Mouse (Mus musculus) neural tube, embryonic 11.5 days (tissue): ENCODE measurements around the gene Olfr1423. TPM values are rescaled to one million over a fixed set of nuclear protein-coding genes. Genes with fewer than 3 reads are reported as not detected.
A peak's percentile ranks its signal among the peaks of the same experiment; 100 is the strongest.

Experiments
- ATAC-seq: fragments of 200-750 bp; cut with Nextera tagmentation; 2 replicates; pipeline ENCODE4 v1.8.0; 2017; ENCODE audit warnings: moderate number of reproducible peaks, mild to moderate bottlenecking, moderate TSS enrichment, moderate library complexity; ENCODE audit not compliant: insufficient read depth, low FRiP score, low TSS enrichment
- DNase-seq: peaks from one replicate; pipeline ENCODE4 v3.0.0-alpha.2; 2015; ENCODE audit warnings: low spot score
- H3K27ac ChIP-seq: fragments of 300-500 bp; sonication (generic); 2 replicates; pipeline ENCODE4 v1.5.1; 2014; ENCODE audit warnings: low read depth, mild to moderate bottlenecking, low read length
- H3K27me3 ChIP-seq: fragments of 300-500 bp; sonication (generic); 2 replicates; pipeline ENCODE4 v1.6.1; 2014; ENCODE audit warnings: mild to moderate bottlenecking, low read length, mixed read lengths; ENCODE audit not compliant: control insufficient read depth, insufficient read depth
- H3K36me3 ChIP-seq: fragments of 300-500 bp; sonication (generic); 2 replicates; pipeline ENCODE4 v1.6.1; 2014; ENCODE audit warnings: mild to moderate bottlenecking, low read length, moderate library complexity, mixed read lengths; ENCODE audit not compliant: control insufficient read depth, insufficient read depth
- H3K4me1 ChIP-seq: fragments of 300-500 bp; sonication (generic); 2 replicates; pipeline ENCODE4 v1.6.1; 2014; ENCODE audit warnings: low read length, mixed read lengths; ENCODE audit not compliant: control insufficient read depth, insufficient read depth
- H3K4me2 ChIP-seq: fragments of 300-500 bp; sonication (generic); 2 replicates; pipeline ENCODE4 v1.6.1; 2014; ENCODE audit warnings: low read depth, mild to moderate bottlenecking, moderate library complexity
- H3K4me3 ChIP-seq: fragments of 300-500 bp; sonication (generic); 2 replicates; pipeline ENCODE4 v1.5.1; 2014; ENCODE audit warnings: low read depth, low read length
- H3K9ac ChIP-seq: fragments of 300-500 bp; sonication (generic); 2 replicates; pipeline ENCODE4 v1.6.1; 2014; ENCODE audit warnings: mild to moderate bottlenecking, low read length
- H3K9me3 ChIP-seq: fragments of 300-500 bp; sonication (generic); 2 replicates; pipeline ENCODE4 v1.6.1; 2016; ENCODE audit warnings: low read length; ENCODE audit not compliant: control insufficient read depth
- WGBS: fragments of 180-500 bp; shearing (Covaris S2); extraction: QIAGEN DNeasy Blood & Tissue Kit; methylation state at CpG from one replicate; pipeline ENCODE4 v1.1.7; 2014; 5-methylcytosine and 5-hydroxymethylcytosine counted together
- polyA plus RNA-seq: library from polyadenylated mRNA; unstranded; fragments of >200 nt; fragmentation: Nextera tagmentation; extraction: Ambion mirVana; gene quantifications from 2 replicates; pipeline ENCODE4 v1.2.1, GENCODE M21; 2014

The Olfr1423 gene
- polyA plus RNA-seq, 1 experiment from 2014 or later = not detected

DNA sequence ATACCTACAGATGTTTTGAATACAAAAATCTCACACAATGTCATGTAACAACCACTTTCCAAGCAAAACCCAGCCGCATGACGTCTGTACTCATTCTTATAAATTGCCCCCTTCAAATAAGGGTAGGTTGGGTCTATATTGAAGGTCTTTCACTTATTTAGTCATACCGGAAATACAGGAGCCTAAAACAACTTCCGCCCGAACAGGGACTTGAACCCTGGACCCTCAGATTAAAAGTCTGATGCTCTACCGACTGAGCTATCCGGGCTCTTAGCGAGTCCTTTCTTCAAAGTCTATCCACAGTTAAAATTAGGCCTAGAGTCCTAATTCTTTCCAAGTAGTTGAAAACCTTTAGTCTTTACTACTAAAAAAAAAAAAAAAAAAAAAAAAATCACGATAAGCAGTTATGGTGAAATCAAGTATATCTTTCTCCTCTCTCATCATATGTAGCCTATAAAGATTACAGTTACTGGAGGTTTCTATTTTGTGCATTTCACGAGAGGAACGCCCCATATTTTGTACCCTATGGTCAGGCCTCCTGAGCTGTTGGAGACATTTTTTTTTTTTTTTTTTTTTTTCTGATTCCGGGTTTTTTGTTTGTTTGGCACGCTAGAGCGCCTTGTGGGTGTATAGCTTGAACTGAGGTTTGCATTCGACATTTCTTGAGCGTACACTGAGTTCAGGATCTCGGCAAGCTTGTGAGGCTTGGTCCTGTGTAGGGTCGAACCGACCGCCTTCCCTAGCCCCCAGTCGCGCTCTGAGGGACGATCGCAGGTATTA is 31.4 kb downstream of the Olfr1423 start:
- DNase-seq (peak; percentile 79), ATAC-seq (no peak)
- Histone ChIP-seq H3K4me2 (peak overlapping the region; percentile 60), H3K4me1 (no peaks in the 10 kb centered on the region), H3K9me3 (no peaks in the 10 kb centered on the region), H3K9ac (peak overlapping the region; percentile 83), H3K36me3 (no peaks in the 10 kb centered on the region), H3K27me3 (no peaks in the 10 kb centered on the region), H3K4me3 (peak overlapping the region; percentile 58), H3K27ac (peak overlapping the region; percentile 88)
- under 1% methylated on average over 24 of the region's 24 CpGs for WGBS

DNA sequence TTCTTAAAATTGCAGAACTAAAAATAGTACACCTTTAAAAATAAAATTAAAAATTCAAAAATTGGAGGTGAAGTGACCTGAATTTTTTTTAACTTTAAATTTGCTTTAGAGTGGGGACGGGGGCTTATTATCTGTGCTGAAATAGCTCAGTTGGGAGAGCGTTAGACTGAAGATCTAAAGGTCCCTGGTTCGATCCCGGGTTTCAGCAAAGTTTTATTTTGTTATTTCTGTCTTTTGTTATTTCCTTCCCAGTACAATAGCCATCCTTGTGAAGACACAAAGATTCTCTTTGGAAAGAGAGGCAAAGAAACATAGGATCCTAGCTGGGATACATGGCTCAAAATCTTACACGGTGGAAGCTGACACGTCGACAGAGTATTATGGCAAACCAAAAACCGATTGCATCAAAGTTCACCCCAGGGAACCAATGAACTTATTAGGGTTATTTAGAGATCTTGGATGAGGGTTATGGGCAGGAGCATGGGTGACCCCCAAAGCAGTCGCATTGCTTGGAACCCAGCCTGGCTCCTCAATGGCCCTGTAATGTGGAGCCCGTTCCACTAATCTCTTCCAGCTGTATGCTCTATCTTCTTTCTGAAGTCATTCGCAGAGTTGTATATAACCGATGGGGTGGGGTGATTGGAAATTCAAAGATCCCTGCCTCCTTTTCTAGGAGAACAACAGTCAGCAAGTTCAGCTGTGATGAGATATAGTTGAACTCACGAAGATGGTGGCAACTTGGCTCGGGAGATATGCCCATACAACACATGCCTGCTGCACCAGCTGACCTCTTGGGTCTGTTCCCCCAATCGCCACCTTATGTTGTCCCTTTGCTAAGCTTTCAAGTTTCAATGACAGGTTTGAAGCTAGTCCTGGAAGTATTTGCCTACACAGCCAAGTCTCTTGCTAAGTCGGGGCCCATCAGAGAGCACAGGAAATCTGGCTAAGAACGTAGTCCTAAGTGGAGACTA is 32.4 kb downstream of the Olfr1423 start:
- DNase-seq (peak; percentile 19), ATAC-seq (no peak)
- H3K4me3 ChIP-seq = no peak overlapping the region
- H3K36me3 ChIP-seq = no peaks in the 10 kb centered on the region
- WGBS = 22% methylated on average over 17 of the region's 17 CpGs
- H3K4me2 ChIP-seq = no peak overlapping the region
- no peaks in the 10 kb centered on the region for H3K4me1 ChIP-seq
- no peaks in the 10 kb centered on the region for H3K27me3 ChIP-seq
- no peak overlapping the region for H3K9ac ChIP-seq
- no peak overlapping the region for H3K27ac ChIP-seq
- no peaks in the 10 kb centered on the region for H3K9me3 ChIP-seq

DNA sequence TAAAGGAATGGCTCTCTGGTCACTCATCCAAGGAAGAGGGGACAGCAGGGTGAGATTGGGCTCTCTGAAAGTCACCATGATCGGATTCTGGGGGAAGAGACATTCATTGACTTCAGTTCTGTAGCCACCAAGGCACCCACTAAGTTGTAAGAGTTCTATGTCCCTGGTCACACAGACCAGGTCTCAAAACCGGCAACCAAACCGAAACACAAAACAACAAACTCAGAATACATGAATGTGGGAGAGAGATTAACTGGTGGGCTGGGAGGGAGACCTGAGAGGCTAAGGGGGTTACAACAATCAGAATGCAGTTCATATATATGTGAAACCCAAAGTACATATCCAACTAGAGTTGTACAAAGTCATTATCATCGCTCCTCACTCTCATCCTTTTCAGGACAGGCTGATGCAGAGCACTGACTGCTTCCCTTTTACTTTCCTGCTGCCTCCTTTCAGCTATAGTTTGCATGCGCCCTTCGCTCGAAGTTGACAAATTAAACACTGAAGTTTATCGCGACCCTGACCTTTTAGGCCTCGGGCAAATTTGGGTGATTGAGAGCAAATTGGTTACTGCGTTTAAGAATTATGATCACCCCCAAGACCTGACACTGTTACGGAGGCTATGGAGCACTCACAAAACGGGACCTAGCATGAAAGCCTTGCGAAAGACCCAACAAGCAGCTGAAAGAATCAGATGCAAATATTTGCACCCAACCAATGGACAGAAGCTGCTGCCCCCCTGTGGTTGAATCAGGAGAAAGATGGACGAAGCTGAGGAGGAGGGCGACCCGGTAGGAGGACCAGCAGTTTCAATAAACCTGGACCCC is 33.8 kb downstream of the Olfr1423 start:
- H3K4me3 ChIP-seq = 0 out of 2 replicates have a peak overlapping the region, but pooled peaks have one; percentile 1
- H3K4me2 ChIP-seq = peak overlapping the region; percentile 50
- no peaks in the 10 kb centered on the region for H3K9me3 ChIP-seq
- no peak overlapping the region for H3K27ac ChIP-seq
- 11% methylated on average over 17 of the region's 17 CpGs for WGBS
- H3K4me1 ChIP-seq = no peaks in the 10 kb centered on the region
- H3K36me3 ChIP-seq = no peaks in the 10 kb centered on the region
- no peaks in the 10 kb centered on the region for H3K27me3 ChIP-seq
- no peak overlapping the region for H3K9ac ChIP-seq
- ATAC-seq (no peak), DNase-seq (peak; percentile 65)

DNA sequence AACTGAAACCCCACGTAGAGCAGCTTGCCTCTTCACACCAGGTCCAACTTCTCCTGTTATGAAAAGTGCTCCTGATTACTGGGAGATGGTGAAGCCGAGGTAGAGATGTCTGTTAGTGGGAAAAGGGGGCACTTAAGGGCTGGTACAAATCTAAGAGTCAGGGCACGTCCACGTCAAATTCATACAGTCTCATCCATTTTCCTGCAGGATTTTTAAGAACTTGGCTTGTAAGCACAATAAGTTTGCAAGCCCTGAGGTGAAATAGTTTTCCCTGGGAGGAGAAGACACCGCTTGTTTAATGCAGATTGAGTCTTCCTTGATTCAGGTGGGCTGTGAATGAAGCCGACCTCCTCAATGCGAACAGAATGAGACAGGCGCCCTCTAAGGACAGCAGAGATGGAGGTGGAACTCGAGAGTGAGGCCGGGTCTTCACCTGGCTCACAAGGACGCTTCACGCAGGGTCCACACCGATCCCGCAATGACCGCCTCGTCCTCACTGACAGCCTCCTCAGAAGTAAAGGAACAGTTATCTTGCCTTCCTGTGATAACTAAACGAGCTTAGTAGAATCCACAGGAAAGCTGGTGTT is 34.7 kb downstream of the Olfr1423 start:
- ATAC-seq (no peak), DNase-seq (peak; percentile 28)
- Histone ChIP-seq H3K27ac (no peak overlapping the region), H3K4me1 (no peaks in the 10 kb centered on the region), H3K4me3 (peak overlapping the region; percentile 47), H3K27me3 (no peaks in the 10 kb centered on the region), H3K9ac (peak overlapping the region; percentile 15), H3K4me2 (peak overlapping the region; percentile 50), H3K36me3 (no peaks in the 10 kb centered on the region), H3K9me3 (no peaks in the 10 kb centered on the region)
- WGBS = under 1% methylated on average over 17 of the region's 17 CpGs

DNA sequence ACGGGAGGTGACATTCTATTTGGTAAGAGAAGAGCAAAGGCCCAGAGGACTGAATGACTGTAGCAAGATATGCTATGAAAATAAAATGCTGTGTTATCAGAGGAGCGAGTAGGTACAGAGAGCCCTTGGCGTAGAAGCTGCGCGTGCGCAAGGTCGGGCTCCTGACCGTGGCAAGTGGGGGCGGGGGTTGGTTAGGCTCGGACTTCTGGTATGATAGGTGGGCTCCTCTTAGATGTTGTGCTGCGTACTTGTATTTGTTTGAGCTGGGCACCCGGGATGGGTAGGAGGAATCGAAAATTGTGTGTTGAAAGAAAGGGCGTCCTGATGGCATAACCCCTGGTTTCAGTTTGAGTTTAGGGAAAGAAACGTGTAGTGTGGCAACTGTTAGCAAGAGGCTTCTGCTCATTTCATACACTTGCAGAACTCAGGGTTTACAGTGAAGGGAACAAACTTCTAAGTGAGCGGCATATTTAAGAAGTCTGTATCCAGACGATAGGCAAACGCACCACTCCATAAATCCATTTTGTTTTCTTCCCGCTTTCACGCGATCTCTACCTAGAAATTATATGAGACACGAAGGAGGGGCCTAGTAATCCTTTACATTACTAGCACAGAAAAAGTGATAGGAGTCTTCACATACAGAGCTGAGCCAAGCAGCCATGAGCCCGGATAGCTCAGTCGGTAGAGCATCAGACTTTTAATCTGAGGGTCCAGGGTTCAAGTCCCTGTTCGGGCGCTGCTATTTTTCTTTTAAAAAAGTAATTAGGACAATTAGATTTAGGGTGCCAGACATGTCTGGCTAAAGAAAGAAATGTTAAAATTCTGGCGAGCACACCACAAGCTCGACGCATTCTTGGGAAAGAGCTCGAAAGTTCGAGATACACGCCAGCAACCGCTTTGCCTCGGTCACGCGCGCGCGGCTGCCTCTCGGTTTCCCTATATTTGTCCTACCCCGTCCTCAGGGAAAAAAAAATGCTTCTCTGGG is 35.4 kb downstream of the Olfr1423 start:
- Histone ChIP-seq H3K27ac (no peak overlapping the region), H3K9ac (peak overlapping the region; percentile 41), H3K4me2 (peak overlapping the region; percentile 62), H3K36me3 (no peaks in the 10 kb centered on the region), H3K4me1 (no peaks in the 10 kb centered on the region), H3K9me3 (no peaks in the 10 kb centered on the region), H3K4me3 (peak overlapping the region; percentile 47), H3K27me3 (no peaks in the 10 kb centered on the region)
- ATAC-seq (peak; percentile 77), DNase-seq (peak; percentile 86)
- under 1% methylated on average over 41 of the region's 41 CpGs for whole genome bisulfite sequencing

DNA sequence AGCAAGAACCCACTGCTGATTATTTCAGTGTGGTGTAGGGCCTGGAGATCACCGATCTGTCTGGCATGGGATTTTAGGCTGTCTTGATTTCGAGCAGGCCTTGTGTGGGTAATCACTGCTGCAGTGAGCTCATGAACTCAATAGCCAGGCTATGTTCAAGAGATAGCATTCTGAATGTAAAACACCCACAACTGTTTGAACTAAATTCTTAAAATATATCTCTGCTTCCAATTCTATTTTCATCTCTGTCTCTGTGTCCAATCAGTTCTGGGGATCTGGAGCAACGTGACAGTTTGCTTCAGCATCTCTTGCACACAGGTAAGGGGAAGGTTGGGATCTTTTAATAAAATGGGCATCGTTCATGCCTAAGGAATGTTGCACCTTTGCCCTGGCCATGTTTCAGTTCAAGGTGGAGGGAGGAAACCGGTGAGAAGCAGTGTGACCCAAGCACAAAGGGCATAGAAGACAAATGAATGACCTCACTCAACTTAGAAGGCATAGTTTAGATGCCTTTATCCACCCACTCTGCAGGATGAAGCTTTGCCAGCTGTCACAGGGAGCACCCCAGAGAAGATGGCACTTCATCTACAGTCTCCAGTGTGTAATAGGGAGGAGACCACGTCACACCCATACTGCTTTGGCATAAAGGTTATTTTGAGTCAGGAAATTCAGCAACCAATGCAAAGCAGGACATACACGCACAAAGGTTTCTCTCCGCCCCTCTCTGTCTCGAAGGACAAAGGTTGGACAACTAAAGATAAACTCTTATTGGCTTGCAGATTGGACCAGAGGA is 36.7 kb downstream of the Olfr1423 start:
- no peak for ATAC-seq
- H3K9ac ChIP-seq = no peak overlapping the region

DNA sequence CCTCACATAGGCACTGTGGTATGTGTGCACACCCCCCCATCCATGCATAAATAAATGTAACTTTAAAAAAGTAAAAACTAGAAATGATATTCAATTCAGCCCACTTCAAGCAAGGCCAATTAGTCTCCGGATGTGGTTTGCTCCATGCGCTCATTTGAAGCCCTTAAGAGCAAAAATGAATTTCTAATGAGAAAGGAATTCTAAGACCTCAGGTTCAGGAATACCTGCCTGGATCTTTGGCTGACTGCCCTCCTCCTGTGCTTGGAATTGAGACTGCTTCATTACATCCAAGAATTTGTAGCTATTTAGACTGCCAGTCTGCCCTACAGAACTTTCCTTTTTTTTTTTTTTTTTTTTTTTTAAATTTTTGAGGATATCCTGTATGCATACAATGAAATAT is 37.5 kb downstream of the Olfr1423 start:
- no peaks in the 10 kb centered on the region for H3K4me1 ChIP-seq
- no peak overlapping the region for H3K4me2 ChIP-seq
- no peak overlapping the region for H3K9ac ChIP-seq
- 92% methylated on average over 2 of the region's 2 CpGs for WGBS
- H3K9me3 ChIP-seq = no peaks in the 10 kb centered on the region
- H3K27ac ChIP-seq = no peak overlapping the region
- no peak overlapping the region for H3K4me3 ChIP-seq
- H3K36me3 ChIP-seq = no peaks in the 10 kb centered on the region
- ATAC-seq (no peak), DNase-seq (no peak)
- no peaks in the 10 kb centered on the region for H3K27me3 ChIP-seq

More for the DNA sequence above, 36.7 kb downstream of the Olfr1423 start:
- WGBS = 69% methylated on average over 9 of the region's 9 CpGs
- H3K36me3 ChIP-seq = no peaks in the 10 kb centered on the region
- H3K27me3 ChIP-seq = no peaks in the 10 kb centered on the region
- no peak overlapping the region for H3K27ac ChIP-seq
- no peaks in the 10 kb centered on the region for H3K4me1 ChIP-seq
- peak overlapping the region; percentile 62 for H3K4me2 ChIP-seq
- H3K9me3 ChIP-seq = no peaks in the 10 kb centered on the region
- DNase-seq = no peak
- H3K4me3 ChIP-seq = peak overlapping the region; percentile 47
